Mouse (Mus musculus): ENCODE results near the gene Kcnj11.

Kcnj11 gene

DNA sequence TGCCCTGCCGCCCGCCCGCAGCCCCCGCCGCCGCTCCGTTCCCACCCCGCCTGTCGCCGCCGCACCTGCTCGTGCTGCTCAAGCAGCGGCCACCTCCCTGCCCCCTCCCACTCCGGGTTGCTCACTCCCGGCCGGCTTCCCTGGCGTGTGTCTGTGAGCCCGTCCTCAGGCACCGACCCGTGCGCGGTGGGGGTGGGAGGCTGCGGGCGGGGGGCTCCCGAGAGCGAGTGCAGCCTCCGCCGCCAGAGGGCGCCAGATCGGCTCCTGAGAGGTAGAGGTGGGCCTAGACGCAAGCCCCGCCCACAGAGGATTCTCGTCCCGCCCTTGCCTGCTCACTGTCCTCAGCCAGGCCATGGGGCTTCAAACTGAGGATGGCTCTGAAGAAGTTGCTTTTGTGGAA, at the start of gene Kcnj11:
Kcnj11 (minus strand) TSS at position 202 of the 400 bp plus-strand sequence.
- peak; percentile 85 for DNase-seq

DNA sequence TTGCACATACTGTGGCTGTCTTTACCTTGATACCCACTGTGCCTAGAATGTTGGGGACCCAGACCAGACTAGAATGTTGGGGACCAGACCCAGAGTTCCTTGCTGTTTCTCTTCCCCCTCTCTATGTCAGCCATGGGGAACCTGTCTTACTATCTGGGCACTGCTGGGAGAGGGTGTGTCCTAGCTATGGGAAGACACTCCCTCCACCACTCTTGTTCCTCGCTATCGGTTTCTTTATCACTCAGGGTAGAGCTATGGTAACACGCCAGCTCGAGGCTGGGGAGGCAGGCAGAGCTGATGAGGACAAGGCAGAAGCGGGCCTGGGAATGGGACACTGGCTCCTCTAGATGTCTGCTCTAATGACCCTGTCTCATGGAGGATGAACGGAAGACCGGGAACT, 46.9 kb upstream of the Kcnj11 start:
- DNase-seq, result no peak

DNA sequence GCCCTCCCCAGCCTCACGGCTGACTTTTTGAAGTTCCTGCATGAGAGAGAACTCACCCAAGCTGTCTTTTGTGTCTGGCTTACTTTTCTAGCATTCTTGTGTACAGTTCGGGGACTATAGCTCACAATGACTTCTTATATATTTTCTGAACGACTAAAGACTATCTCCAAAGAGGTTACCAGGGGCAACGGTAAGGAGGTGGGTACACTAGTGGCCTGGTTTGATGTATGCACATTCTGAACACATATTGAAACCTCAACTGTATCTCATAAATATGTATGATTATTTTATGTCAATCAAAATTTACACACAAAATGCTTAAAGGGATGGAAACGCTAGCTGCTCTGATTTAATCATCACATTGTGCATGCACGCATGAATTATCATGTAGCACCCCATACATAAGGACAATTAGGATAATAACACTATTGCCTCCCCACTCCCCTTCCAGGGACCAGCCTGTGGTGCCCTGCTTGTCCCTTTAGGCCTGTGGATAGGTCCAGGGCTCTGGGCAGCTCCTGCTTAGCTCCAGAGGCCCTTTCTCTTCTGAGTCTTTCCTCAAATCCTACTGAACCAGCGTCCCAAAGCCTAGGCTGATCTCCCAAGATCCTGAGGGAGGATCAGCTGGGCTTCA, 46.2 kb upstream of the Kcnj11 start:
- DNase-seq, result no peak

DNA sequence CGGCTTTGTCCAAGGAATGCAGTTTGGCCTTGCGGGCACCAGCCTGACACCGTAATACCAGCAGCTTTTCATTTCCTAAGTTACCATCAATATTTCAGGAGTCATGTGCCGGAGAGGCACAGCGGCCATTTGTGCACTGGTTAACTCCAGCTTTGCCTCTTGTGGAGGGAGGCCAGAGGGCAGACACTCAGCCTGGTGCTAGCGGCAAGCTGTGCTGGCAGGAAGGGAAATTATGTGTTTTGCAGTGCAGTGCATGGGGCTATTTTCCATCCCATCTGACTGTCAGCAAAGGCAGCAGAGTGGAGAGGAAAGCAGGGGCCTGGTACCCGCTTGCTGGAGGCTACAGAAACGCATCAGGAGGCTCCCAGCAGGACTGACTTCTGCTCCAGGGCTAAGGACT, 43.5 kb upstream of the Kcnj11 start:
- DNase-seq, result no peak

DNA sequence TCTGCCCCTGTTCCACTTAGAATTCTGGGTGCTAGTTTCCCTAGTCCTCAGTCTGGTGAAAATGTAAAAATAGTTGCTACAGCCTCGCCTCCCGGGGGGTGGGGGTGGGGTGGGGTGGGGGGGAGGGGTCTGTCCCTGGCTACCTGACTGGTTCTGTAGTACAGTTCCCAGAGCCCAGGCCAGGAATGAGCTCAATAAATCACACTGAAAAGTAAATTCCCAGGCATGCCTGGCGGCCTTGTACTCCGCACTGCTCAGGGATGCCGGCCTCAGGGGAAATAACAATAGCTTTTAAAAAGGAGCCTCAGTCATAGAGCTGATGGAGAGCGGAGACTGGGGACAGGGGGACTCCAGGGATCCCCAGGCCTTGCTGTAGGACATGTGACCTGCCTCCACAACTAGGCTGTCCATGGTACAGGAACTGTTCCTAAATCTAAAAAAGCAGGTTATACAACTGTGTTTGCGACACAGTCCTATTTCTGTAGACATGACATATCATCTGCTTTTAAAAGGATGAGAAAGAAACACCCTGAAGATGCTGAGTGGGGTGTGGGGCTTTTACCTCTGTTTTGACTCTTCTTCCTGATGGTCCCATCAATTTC, 37.9 kb upstream of the Kcnj11 start:
- DNase-seq, result no peak

DNA sequence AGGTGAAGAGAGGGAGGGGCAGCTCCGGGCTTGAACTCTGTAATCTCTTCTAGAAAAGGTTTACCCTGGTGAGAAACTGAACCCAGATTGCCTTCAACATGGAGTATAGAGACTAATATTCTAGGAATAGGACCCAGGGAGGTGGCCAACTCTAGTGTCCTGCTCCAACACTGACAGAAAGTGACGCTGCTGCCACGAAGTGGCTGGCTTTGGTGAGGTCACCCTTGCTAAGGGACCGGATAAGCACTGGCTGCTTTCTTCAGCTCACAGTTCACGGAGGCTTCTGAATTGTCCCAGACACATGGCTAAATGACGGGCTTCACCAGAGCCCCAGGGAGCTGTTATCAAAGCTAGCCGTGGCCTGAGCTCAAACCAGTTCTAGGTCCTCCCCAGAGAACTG, 33.3 kb upstream of the Kcnj11 start:
- no peak for DNase-seq

DNA sequence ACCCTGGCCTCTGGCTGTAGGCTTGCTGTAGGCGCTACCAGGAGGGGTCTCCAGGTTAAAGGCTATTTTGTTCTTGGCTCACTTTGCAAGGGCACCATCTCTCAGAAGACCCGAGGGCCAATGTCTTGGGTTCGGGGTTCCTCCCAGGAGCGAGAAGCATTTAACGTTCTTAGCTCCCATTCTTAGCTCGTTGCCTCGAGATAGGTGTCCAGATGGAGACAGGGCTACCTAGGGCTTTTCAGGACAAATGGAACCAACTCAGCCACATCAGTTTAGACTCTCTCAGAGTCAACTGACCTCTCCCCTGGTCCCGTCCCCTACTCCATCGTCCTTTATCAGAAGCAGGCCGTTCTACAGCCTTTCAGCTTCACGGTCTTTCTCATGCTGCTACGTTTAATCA, 31.7 kb upstream of the Kcnj11 start:
- no peak for DNase-seq

DNA sequence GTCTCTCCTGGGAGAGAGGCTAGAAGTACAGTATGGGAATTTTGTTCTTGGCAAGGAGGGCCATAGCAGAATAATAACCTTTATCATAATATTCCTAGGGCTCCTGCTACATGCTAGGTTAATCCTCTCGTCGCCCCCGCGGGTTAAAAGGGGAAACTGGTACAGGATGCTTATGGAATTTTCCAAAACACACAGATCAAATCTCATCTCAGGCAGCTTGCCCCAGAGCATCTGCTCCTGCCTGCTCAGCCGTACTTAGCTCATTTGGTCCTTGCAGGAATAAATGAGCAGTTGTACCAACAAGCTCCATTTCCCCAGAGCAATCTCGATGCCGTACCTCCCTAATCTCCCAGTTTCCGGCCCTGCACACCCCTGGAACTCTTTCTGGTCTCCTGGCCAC, 31.2 kb upstream of the Kcnj11 start:
- no peak for DNase-seq

DNA sequence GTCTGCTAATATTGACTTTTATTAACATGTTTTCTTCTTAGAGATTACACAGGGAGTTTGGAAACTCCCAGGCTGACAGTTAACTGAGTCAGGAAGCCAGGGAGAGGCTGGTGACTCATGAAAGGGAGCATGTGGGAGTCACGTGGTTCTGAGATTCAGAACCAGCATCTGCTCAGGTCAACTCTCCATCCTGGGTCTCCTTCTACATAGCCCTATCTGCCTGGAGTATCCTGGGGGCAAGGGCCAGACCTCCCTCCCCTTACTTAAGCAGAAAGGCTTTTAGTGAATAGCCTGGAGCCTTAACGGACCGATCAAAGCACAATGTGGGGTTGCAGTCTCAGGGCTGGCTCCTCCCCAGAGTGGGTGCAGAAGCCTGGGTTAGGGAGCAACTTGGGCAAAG, 30.7 kb upstream of the Kcnj11 start:
- DNase-seq, result no peak

DNA sequence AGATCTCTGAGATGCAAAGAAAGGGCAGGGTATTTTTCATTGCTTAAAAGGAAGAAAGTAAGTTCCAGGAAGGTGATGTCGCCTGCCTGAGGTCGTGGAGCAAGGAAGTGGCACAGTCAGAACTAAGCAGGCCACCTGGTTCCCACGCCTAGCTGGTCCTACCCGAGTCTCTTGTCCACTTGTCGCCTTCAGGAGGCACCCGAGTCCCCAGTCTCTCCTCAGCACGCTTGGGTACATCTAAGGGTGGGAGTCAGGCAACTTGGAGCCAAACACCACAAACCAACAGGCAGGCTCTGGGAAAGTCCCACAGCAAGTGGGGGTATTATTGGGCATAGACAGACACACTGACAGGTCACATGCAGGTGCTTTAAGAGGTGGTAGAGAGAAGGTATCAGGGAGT, 30.2 kb upstream of the Kcnj11 start:
- no peak for DNase-seq

DNA sequence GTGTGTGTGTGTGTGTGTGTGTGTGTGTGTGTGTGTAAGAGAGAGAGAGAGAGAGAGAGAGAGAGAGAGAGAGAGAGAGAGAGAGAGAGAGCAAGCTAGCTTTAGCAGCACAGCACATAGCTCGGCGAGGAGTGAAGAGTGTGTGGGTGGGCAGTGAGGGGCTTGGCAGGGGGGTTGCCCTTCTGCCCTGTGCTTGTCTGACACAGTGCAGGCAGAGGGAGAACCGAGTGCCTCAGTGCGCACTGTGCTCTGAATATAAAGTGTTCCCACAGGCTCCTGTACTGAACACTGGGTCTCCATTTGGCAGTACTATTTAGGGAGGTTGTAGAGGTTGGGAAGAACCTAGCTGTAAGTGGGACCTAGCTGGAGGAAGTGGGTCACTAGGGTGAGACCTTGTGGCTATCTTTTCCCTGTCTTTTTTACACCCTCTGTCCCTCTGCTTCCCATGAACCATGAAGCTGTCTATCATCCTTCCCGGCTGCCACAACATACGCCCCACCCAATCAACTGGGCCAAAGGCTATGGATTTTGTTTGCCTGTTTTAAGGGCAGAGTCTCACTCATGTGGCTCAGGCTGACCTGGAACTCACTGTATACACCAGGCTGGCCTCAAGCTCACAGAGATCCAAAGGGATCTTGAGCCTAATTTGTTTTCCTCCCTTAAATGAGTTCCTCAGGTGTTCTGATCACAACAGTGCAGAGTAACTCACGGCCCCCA, 29.1 kb upstream of the Kcnj11 start:
- no peak for DNase-seq

DNA sequence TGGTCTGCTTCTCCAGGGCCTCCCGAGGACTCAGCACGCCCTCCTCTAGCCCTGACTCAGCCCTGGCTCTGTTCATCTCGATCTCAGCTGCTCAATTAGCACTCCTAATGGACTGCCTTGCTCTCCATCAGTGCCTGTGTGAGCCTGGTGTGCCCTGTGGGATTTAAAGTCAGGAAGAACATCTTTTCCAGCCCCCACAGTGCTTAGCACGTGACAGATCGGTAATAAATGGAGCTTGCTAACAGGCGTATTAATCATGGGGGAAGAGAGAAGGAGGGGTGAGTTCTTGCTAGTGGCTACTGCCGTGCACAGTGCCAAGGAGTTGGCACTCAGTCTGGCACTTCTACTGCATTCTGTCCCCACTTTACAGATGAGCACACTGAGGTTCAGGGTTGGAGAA, 27.6 kb upstream of the Kcnj11 start:
- DNase-seq, result no peak

DNA sequence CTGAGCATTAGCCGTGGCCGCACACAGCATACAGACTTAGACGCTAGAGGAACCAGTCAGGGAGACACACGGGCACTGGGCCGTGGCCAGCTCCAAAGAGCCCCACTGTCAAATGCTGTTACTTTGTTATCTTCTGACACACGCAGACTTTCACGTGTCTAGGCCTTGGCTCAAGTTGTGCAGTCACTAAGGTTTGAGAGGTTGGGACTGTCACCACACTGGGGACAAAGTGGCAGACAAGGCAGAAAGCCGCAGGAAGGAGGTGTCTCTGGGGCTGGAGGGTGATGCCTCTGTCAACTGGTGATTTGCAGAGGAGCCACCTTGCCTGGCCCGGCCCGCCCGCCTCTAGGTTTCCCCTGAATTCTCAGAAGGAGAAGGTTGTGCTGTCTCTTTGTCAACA, 24.8 kb upstream of the Kcnj11 start:
- no peak for DNase-seq

DNA sequence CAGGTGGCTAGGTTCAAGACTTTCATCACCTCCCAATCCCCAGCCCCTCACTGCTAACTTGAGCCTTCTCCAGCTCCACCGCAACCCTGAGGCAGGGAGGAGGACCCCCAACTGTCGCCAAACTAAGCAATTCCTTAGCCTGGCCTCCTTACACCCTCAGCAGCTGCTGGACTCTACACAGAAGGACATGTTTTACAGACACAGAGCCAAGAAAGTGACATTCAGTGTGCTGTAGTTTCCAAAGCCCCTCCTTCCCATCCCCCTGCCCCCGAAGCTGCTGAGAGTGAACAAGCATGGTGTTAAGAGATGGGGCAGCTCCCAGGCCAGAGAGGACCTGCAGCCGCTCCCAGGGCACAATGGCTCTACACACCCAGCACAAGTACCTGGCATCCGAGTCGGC, 23.9 kb upstream of the Kcnj11 start:
- no peak for DNase-seq

DNA sequence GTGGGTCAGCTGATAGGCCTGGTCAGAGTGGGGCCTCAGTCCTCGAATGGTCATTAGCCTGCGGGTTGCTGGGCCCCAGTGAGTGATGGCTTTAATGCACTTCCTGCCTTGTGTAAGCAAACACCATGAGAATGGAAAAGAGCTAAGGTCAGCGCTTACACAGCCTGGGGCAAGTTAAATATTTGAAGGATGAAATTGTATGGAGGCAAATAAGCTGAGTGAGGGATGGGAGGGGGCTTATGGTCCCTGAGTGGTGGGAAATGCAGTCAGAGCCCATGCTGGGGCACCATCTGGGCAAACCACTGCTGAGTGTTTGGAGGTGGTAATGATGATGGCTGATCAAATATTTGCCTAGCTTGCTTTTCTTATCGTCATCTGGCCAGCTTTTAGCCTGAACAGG, 22.4 kb upstream of the Kcnj11 start:
- no peak for DNase-seq

DNA sequence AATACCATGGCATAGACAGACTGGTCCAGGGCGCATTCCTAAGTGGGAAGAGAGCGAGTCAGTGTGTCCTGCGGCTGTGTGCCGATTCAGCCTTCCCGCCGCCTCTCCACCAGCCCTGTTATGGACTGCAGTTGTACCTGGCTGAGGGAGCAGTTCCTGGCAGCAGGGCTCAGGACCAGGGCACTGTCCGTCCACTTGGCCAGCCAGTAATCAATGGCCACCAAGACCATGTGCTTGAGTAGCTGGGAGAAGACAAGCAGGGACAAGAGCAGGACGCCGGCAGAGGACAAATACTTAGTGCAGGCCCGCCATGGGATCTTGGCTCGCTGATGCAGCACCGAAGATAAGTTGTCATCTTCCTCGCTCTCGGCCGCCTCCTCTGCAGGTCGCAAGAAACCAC, 16.5 kb upstream of the Kcnj11 start:
- no peak for DNase-seq

DNA sequence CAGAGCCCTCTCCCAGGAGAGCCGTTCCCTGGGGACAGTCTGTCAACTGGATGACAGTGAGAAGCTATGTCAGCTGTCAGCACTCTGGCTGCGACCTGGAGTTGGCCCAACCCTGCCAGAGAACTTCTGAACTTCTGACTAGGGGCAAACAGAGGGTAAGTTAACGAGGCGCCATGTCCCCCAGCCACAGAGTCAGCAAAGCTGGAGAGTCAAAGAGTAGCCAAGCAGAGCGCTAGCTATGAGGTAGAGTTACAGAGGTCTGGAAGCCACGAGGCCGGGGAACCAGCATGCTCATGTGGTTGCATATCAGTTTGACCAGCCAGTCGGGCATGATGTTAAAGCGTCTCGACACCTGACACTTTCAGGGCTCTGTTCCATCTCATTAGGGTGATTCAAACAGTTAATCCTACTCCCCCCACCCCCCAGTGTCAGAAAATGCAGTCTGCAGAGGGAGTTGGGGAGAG, 15.6 kb upstream of the Kcnj11 start:
- DNase-seq, result no peak

DNA sequence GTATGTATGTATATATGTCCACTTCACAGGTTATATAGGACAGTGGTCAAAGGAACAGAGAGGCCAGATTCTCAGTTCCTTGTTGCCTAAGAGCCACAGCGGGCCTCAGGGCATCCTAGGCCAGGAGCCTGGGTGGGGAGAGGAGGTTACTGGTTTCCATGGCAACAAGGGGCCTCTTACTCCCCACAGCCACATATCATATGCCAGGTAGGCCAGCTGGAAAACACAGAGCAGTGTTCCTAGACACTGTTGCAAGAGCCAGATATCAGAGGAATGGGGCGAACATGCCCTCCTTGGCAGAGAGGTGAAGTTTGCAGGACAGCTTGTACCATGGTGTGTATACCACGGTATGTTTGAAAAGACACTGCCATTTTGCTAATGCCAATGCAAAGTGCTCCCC, 12.9 kb upstream of the Kcnj11 start:
- DNase-seq, result no peak

DNA sequence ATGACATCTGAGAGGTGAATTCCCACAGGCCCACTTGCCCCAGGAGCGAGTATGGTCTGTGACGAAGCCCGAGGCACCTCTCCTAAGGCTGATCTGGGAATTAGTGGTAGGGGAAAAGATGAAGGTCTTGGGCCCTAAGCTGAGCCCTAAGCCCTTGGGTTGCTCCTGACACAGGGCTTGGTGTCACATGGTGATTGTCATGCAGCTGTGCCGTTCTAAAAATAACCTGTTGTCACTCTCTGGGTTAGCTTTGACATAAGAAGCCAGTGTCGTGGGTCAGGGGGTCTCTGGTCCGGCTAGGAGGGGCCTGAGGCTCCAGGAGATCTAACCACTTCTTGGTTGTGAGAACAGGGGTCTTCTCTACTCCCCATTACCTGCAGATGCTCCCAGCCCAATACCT, 11.4 kb upstream of the Kcnj11 start:
- no peak for DNase-seq

DNA sequence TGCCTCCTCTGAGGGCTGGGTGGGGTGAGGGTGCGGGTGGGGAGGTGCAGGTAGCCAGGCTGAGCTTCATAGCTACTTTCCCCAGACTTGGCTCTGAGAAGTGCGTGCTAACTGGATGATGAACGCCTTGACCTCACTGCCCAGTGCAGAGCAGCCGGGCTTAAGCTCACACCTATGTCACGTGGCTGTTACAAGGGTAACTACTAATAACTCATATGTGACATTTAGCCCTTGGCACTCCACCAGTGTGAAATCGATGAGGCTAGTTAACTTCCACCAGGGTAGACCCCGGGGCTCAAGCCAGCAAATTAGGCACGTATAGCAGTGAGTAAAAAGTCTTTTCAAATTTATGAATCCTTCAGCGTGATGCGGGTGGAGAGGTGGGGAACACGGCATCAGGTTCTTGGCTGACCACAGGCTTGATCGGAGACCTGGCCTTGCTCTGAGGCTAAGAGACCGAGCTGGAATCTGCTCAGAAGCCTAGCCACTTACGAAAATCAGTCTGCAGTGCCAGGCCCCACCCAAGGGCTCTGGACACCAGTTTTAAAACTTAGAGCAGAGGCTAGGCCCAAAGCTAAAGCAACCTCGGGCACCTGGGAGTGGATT, 10.8 kb upstream of the Kcnj11 start:
- DNase-seq, result no peak

DNA sequence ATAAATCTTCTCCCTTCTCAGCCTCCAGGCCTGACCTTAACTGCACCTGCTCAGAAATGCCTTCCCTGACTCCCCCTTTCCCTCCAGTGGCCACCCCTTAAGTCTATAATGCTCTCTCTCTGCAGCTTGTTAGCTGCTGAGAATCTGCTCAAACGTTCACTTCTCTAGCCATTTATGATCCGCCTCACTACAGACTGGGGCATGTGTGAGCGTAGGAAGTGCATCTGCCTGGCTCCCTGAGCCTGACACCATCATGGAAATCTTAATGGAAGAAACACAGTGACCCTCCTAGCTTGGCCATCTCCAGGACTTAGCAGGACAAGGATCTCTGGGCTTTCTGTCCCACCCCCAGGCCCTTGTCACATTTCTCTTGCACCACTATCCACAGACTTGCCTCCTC, 9.5 kb upstream of the Kcnj11 start:
- no peak for DNase-seq

DNA sequence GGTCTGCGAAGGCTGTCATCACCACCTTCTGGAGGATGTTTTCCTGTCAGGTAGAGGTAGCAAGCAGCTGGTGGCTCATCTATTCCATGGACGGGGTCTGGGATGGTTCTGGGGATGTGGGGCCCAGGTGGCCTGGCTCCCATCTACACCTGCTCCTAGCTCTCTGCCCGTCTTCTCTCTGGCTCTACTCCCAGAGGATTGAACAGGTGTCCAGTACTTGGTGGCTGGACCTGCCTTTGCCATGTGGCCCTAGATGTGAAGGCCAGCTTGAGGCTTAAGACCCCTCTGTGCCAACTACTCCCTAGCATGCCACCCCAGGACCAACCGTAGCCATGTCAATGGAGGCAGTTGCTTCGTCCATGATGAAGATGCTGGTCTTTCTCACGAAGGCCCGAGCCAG, 4.9 kb upstream of the Kcnj11 start:
- DNase-seq, result no peak

DNA sequence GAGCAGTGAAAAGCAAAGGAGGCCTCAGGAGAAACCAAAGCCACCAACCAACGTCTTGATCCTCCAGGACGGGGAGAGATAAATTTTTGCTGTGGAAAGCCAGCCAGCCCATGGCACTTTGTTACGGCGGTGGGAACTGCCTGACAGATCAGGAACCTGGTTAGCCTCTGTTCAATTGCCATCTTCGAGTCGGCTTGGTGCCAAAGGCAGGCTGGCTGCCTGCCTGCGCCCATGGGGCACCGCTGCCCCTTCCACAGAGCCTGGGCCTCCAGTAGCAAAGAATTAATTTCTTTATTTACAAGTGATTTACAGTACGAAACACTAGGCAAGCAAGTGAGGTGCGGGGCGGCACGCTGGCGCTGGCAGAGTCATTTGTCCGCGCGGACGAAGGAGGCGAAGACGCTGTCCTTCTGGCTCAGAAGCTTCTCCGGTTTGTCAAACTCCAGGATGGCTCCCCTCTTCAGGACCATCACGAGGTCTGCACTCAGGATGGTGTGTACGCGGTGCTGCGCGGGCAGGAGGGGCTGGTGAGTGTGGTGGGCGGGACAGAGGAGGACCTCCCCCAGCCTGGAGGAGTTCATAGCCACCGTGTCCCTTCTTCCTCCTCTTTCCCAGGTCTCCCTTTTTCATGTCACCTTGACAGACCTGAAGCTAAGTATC, 3.8 kb upstream of the Kcnj11 start:
- DNase-seq, result no peak

DNA sequence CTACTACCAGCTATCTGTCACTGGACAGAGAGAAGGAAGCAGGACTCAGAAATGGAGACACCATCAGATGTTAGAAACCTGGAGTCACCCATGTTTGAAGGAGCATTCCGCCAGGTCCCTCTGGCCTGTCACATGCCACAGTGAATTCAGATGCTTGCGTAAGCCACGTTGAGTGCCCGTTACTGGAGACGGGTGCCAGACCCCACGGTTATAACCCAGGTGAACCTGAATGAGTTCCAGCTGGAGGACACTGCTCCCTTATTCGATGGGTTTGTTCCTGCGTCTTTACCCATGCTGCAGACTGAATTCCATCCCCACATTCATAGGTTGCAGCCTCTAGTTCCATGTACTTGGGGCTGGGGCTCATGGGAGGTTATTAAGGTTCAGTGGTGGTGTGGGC, 3.2 kb upstream of the Kcnj11 start:
- no peak for DNase-seq

Measured in liver (tissue).